Mouse (Mus musculus): ENCODE data around the gene Slc43a2. TPM values are rescaled to one million over a fixed set of nuclear protein-coding genes. Genes with fewer than 3 reads are reported as not detected.
"Not testable (repeated sequence)": the region's sequence is repeated elsewhere in the genome, so short reads cannot be mapped to it uniquely, and the experiment has no call there.

Slc43a2 gene
- polyA plus RNA-seq, 2 experiments from 2014 or later: 17.3 to 27.2 TPM

DNA sequence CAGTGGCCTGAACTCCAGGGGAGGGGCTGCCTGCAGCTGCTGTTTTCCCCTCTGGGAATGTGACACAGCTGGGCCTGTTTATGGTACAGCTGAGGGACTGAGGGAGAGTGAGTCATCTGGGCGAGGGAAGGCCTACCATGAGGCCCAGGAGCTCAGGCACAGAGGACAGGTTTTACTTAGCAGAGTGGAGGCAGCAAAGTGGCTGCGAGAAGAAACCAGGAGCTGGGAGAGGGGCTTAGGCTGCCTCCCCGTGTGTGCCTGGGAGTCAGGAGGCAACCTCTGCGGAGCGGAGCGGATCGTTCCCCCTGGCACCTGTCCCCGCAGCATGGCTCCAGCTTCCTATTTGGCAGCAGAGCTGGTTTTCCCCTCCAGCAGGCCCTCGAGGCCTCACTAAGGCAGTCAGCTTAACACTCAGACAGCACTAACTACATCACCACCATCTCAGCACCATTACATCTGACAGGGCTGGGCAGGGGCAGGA, 20.5 kb downstream of the Slc43a2 start:
- no peak for ATAC-seq

DNA sequence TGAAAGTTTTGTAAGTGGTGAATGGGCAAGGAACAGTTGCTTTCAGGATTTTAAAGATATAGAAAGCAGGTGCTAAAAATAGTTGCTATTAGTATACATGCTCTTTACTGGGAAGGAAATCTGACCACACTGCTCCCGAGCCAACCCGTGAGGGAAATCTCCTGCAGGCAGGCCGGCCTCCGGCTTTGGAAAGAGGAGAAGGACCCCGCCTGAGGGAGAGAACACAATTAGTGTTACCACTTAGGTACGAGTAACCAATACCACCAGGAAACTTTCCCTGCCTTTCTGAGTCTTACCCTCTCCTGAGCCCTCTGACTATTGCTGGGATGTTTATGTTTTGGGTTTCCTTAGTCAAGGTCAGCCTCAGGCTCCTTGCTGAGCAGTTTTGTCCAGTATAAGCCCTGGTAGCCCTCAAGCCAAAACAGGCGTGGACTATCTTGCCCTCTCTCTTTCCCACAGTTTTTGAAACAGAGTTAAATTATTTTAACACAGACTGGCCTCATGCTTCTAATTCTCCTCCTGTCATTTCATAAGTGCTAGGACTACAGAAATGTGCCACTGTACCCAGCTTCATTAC, 21.5 kb downstream of the Slc43a2 start:
- no peak for ATAC-seq

DNA sequence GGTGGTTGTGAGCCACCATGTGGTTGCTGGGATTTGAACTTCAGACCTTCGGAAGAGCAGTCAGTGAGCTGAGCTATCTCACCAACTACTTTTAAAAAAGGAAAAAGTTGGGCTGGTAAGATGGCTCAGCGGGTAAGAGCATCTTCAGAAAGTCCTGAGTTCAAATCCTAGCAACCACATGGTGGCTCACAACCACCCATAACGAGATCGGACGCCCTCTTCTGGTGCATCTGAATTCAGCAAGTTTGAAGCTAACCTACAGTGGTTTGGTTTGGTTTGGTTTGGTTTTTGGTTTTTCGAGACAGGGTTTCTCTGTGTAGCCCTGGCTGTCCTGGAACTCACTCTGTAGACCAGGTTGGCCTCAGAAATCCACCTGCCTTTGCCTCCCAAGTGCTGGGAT, 24.5 kb downstream of the Slc43a2 start:
- not testable (repeated sequence) for ATAC-seq

DNA sequence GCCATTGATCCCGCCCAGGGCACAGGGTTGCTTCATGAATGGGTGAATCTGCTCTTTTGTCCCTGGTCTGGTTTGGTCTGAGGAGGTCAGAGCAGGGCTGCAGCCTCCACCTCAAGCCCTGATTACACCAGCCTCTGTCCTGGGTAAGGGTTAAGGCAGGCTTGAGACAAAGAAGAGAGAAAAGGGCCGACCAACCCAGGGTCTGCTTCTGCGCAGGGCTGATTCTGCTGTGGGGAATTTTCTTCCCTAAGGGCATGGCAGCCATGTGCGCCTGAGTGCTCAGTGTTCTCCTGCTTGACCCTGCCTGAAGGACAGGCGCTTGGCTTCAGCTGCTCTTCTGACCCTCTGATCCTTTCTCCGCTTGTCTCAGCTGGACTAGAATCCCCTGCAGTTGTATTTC, 25.6 kb downstream of the Slc43a2 start:
- ATAC-seq: no peak

GRCm38 (mm10) chr11:75558101-75558500, 26.6 kb downstream of the Slc43a2 start:
- ATAC-seq: no peak

GRCm38 (mm10) chr11:75559870-75560504, 28.5 kb downstream of the Slc43a2 start:
- ATAC-seq: no peak

- ATAC-seq: peak; percentile 64
These were observed 29.3 kb downstream of the Slc43a2 start for GRCm38 (mm10) chr11:75560530-75561409.

GRCm38 (mm10) chr11:75561410-75561791, 29.9 kb downstream of the Slc43a2 start:
- ATAC-seq: no peak

DNA sequence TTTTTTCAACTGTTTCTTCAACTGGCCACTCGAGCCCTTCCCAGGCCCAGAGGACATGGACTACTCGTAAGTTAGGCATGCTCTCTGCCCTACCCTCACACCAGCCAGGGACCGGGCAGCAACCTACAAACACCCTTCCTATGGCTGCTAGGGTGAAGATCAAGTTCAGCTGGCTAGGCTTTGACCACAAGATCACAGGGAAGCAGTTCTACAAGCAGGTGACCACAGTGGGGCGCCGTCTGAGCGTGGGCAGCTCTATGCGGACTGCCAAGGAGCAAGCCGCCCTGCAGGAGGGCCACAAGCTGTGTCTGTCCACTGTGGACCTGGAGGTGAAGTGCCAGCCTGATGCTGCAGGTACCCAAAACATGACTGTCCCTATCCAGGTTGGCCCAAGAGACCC, 31.3 kb downstream of the Slc43a2 start:
- no peak for ATAC-seq

DNA sequence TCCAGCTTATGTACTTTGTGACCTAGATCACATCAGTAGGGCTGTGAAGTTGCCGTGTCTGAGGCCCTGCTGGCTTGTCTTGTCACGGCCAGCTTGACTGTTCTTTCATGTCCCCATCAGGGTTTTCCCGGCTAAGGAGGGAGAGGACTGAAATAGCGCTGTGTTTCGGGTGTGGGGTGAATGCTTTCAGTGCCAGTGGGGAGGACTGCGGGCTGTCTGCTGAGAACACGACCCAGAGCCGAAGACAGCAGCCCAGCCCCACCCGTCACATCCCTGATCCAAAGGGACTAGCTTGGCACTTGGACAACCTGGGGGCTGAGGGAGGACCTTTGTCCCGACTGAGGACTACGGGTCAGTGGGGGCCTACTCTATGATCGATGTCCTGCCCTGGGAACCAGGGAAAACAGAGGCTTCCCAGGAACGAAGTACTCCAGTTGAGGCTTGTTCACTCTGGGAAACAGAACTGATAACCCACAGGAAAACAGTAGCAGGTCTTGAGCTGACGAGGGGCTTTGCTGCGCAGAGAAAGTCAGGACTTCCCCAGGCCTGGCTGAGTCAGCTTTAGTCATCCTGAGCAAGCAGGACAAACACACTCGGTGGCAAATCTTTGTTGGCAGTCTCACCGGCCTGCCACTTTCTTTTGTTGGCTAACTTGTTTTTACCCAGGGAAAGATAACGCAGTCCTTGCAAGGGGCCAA, 32.5 kb downstream of the Slc43a2 start:
- no peak for ATAC-seq

DNA sequence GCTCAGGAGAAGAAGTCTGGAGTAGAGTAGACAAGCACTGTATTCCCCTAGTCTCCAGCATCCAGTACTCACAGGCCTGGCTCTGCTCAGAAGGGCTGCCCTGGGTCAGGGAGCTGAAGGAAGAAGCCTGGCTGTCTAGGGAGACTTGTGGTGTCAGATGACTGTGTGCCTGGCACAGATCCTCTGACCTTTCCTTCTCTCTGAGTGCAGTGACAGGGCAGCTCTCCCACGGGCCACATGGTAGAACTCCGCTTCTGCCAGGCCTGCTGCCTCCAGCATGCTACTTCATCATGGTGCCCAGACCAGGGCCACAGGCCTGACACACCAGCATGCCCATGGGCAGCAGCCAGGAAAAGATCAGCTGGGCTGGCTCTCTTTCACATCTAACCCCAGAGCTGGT, 34.4 kb downstream of the Slc43a2 start:
- ATAC-seq: no peak

DNA sequence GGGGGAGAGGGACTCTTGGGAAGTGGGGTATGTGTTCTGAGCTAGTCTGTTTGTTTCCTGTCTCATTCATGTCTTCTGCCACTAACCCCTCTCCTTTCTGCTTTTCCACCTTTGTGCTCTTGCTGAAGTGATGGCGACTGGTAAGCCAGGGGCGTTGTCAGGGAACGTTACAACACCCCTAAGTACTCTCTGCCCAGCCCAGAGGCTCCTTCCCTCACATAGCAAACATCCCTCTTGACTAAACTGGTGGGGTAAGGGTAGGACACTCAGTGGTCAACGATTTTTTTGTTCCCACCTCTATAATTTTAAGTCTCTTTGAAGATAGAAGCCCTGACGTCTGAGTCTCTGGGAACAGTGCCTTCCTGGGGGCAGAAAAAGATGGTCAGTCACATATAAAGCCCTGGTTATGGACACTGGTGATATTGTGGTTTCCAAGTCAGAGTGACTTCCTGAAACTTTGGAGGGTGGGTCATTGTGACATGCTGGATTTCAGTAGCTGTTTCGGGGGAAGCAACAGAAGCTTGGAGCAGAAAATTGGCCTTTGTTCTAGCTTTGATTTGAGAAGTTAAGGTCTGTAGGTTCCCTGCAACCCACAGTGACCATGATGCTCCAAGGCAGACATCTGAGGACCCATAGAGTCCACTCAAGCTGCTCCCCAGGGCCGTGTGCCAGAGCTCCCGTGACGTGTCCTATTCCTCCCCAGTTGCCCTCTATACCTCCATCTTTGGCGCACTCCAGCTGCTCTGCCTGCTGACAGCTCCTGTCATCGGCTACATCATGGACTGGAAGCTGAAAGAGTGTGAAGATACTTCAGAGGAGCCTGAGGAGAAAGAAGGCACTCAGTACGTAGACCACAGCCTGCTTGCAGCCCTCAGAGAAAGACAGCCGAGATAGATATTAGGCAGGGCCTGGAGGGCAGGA, 35.0 kb downstream of the Slc43a2 start:
- no peak for ATAC-seq

- no peak for ATAC-seq
These were observed 36.0 kb downstream of the Slc43a2 start for GRCm38 (mm10) chr11:75567346-75568114.

- ATAC-seq: no peak
These were observed 36.6 kb downstream of the Slc43a2 start for GRCm38 (mm10) chr11:75568115-75568511.

- no peak for ATAC-seq
These were observed 37.5 kb downstream of the Slc43a2 start for GRCm38 (mm10) chr11:75568962-75569361.

DNA sequence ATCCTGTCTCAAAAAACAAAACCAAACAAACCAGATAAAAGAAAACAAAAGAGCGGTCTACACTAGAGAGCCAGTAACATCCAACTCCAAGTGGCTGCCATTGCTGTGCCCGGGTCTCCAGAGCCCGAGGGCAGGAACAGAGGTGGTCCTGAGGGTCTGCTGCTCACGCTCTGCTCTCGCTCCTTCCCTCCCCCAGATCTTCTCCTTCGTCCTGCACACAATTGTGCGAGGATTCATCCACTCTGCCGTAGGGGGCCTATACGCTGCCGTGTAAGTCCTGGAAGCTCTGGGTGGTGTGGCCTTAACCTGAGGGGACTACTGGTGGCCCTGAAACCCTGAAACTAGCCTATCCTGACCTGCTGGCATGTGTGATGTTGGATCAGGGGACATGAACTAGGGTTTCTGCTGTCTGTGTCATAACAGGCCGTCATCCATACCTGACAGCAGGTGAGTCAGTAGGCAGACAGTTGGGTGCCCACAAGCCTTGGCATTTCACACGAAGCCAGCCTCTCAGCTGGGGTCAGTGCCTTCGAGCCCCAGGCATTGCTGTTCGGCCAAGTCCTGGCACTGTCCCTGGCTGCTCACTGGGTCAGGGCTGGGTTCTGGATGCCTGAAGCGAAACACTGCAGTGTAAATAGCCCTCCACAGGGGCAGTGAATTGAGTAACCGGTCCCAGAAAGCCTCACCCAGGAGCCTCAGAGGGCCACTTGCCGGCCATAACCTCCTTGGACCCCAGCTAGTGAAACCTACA, 39.1 kb downstream of the Slc43a2 start:
- ATAC-seq: no peak

GRCm38 (mm10) chr11:75571126-75571990, 39.9 kb downstream of the Slc43a2 start:
- ATAC-seq: no peak

DNA sequence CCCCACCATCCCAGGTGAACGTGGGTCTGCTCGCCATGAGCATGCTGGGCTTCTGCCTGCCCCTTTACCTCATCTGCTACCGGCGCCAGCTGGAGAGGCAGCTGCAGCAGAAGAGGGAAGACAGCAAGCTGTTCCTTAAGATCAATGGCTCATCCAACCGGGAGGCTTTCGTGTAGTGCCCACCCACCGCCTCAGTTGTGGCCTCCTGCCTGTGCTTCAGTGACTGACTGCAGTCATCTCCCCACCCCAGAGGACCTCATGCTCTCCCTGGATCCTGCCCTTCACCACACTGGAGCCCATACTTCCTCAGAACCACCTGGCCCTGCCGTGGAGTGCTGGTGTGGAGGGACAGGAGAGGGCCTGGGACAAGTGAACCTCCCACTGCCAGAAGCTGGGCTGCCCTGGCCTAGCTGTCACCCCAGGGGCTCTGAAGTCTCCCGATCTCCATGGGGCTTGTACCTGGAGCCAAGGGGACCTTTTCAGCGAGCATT, 40.9 kb downstream of the Slc43a2 start:
- no peak for ATAC-seq
